Mouse (Mus musculus) CH12.LX (cell line): ENCODE results near the gene Kat7. TPM values are rescaled to one million over a fixed set of nuclear protein-coding genes. Genes with fewer than 3 reads are reported as not detected.

Source experiments
- DNase-seq: peaks from one replicate; pipeline ENCODE4 v3.0.0-alpha.2; 2013; ENCODE audit errors: extremely low read depth
- H3K27ac ChIP-seq: 2 replicates; pipeline ENCODE4 v1.5.1; 2012; ENCODE audit warnings: low read depth, mild to moderate bottlenecking, control low read depth, moderate library complexity; ENCODE audit not compliant: insufficient read depth
- H3K27me3 ChIP-seq: replicated peaks from 2 replicates; pipeline ENCODE3; 2012; ENCODE audit warnings: inconsistent platforms
- H3K36me3 ChIP-seq, 2 experiments: replicated peaks in 1 of 2; 2 replicates each; pipeline versions ENCODE3 to v1.6.1; 2012; ENCODE audit warnings: inconsistent platforms in 1 of 2, low read length in 1 of 2, mild to moderate bottlenecking in 1 of 2, mixed read lengths in 1 of 2, moderate library complexity in 1 of 2; ENCODE audit not compliant: control insufficient read depth in 1 of 2, insufficient read depth in 1 of 2
- H3K4me1 ChIP-seq, 2 experiments: 2 replicates each; pipeline ENCODE4 v1.6.1; 2012; ENCODE audit warnings: inconsistent platforms in 1 of 2, moderate library complexity in 1 of 2; ENCODE audit not compliant: insufficient read depth in 2 of 2, control insufficient read depth in 1 of 2
- H3K4me2 ChIP-seq: 2 replicates; pipeline ENCODE4 v1.6.1; 2012; ENCODE audit warnings: low read depth, mild to moderate bottlenecking, control low read depth; ENCODE audit not compliant: poor library complexity, insufficient read depth, severe bottlenecking
- H3K4me3 ChIP-seq, 3 experiments: fragments of 150-350 bp in 1 of 3; sonication (generic) in 1 of 3; replicated peaks in 1 of 3; 2 replicates each; pipeline versions ENCODE3 to v1.5.1; 2011 to 2012; ENCODE audit warnings: low read depth in 2 of 3, low read length in 2 of 3, mild to moderate bottlenecking in 2 of 3, moderate library complexity in 2 of 3, control low read depth in 1 of 3, improper control_type of control experiment in 1 of 3, inconsistent platforms in 1 of 3, mixed read lengths in 1 of 3; ENCODE audit not compliant: poor library complexity in 1 of 3
- H3K79me2 ChIP-seq: replicated peaks from 2 replicates; pipeline ENCODE4 v1.6.1; 2012; ENCODE audit warnings: mild to moderate bottlenecking, moderate library complexity; ENCODE audit not compliant: control insufficient read depth, poor library complexity, insufficient read depth, severe bottlenecking; ENCODE audit errors: extremely low read depth
- H3K9ac ChIP-seq: 2 replicates; pipeline ENCODE4 v1.6.1; 2012; ENCODE audit warnings: low read depth, mild to moderate bottlenecking, control low read depth, moderate library complexity; ENCODE audit not compliant: insufficient read depth
- H3K9me3 ChIP-seq: replicated peaks from 2 replicates; pipeline ENCODE3; 2012; ENCODE audit warnings: low read length, inconsistent platforms, mixed read lengths
- BHLHE40 ChIP-seq: IDR thresholded peaks from 2 replicates; pipeline ENCODE4 v1.6.1; 2011; ENCODE audit warnings: mild to moderate bottlenecking, low read depth, low read length, improper control_type of control experiment
- CHD1 ChIP-seq: IDR thresholded peaks from 2 replicates; pipeline ENCODE4 v1.6.1; 2012; ENCODE audit warnings: low read depth, low read length, improper control_type of control experiment, inconsistent platforms
- CHD2 ChIP-seq: IDR thresholded peaks from 2 replicates; pipeline ENCODE4 v1.6.1; 2011; ENCODE audit warnings: low read length, improper control_type of control experiment
- CTCF ChIP-seq, 2 experiments: IDR thresholded peaks in 1 of 2; conservative IDR thresholded peaks in 1 of 2; 2 replicates each; pipeline ENCODE4 v1.5.1; 2011 to 2012; ENCODE audit warnings: low read depth in 2 of 2, low read length in 2 of 2, improper control_type of control experiment in 1 of 2, inconsistent platforms in 1 of 2, mild to moderate bottlenecking in 1 of 2, moderate library complexity in 1 of 2
- E2F4 ChIP-seq: IDR thresholded peaks from 2 replicates; pipeline ENCODE4 v1.6.1; 2011; ENCODE audit warnings: low read depth, low read length, improper control_type of control experiment; ENCODE audit not compliant: insufficient replicate concordance
- ELF1 ChIP-seq: IDR thresholded peaks from 2 replicates; pipeline ENCODE4 v1.6.1; 2014; ENCODE audit warnings: low read depth, mild to moderate bottlenecking, inconsistent platforms, low read length, improper control_type of control experiment
- EP300 ChIP-seq: IDR thresholded peaks from 2 replicates; pipeline ENCODE4 v1.6.1; 2011; ENCODE audit warnings: low read length, improper control_type of control experiment
- ETS1 ChIP-seq: conservative IDR thresholded peaks from 2 replicates; pipeline ENCODE4 v1.6.1; 2012; ENCODE audit warnings: low read depth, mild to moderate bottlenecking, inconsistent platforms, low read length, improper control_type of control experiment, moderate library complexity
- GABPA ChIP-seq: IDR thresholded peaks from 2 replicates; pipeline ENCODE4 v1.6.1; 2012; ENCODE audit warnings: low read depth, low read length, improper control_type of control experiment, inconsistent platforms; ENCODE audit not compliant: insufficient replicate concordance
- HCFC1 ChIP-seq: IDR thresholded peaks from 2 replicates; pipeline ENCODE4 v1.6.1; 2012; ENCODE audit warnings: low read depth, mild to moderate bottlenecking, inconsistent platforms, low read length, improper control_type of control experiment
- IRF4 ChIP-seq: IDR thresholded peaks from 2 replicates; pipeline ENCODE4 v1.6.1; 2014; ENCODE audit warnings: low read depth, mild to moderate bottlenecking, inconsistent platforms, low read length, improper control_type of control experiment
- JUN ChIP-seq: IDR thresholded peaks from 2 replicates; pipeline ENCODE4 v1.6.1; 2011; ENCODE audit warnings: low read depth, mild to moderate bottlenecking, low read length, improper control_type of control experiment, moderate library complexity; ENCODE audit not compliant: insufficient read depth
- JUND ChIP-seq: conservative IDR thresholded peaks from 2 replicates; pipeline ENCODE4 v1.6.1; 2011; ENCODE audit warnings: low read depth, low read length, improper control_type of control experiment
- KAT2A ChIP-seq: IDR thresholded peaks from 2 replicates; pipeline ENCODE4 v1.6.1; 2012; ENCODE audit warnings: low read length, improper control_type of control experiment, inconsistent platforms; ENCODE audit not compliant: insufficient replicate concordance
- MAFK ChIP-seq: IDR thresholded peaks from 2 replicates; pipeline ENCODE4 v1.6.1; 2011; ENCODE audit warnings: low read length, improper control_type of control experiment; ENCODE audit not compliant: insufficient replicate concordance
- MAX ChIP-seq: IDR thresholded peaks from 2 replicates; pipeline ENCODE4 v1.6.1; 2011; ENCODE audit warnings: low read length, improper control_type of control experiment
- MAZ ChIP-seq: IDR thresholded peaks from 2 replicates; pipeline ENCODE4 v1.6.1; 2012; ENCODE audit warnings: low read depth, mild to moderate bottlenecking, inconsistent platforms, low read length, improper control_type of control experiment, moderate library complexity
- MEF2A ChIP-seq: IDR thresholded peaks from 2 replicates; pipeline ENCODE4 v1.6.1; 2014; ENCODE audit warnings: low read depth, mild to moderate bottlenecking, inconsistent platforms, low read length, improper control_type of control experiment, borderline replicate concordance
- MXI1 ChIP-seq: IDR thresholded peaks from 2 replicates; pipeline ENCODE4 v1.6.1; 2011; ENCODE audit warnings: mild to moderate bottlenecking, low read depth, low read length, improper control_type of control experiment
- MYC ChIP-seq: IDR thresholded peaks from 2 replicates; pipeline ENCODE4 v1.6.1; 2011; ENCODE audit warnings: low read depth, mild to moderate bottlenecking, improper control_type of control experiment, low read length
- NELFE ChIP-seq: IDR thresholded peaks from 2 replicates; pipeline ENCODE4 v1.6.1; 2011; ENCODE audit warnings: low read depth, low read length, improper control_type of control experiment
- NRF1 ChIP-seq: IDR thresholded peaks from 2 replicates; pipeline ENCODE4 v1.6.1; 2014; ENCODE audit warnings: low read depth, mild to moderate bottlenecking, inconsistent platforms, low read length, improper control_type of control experiment, moderate library complexity
- PAX5 ChIP-seq: IDR thresholded peaks from 2 replicates; pipeline ENCODE4 v1.6.1; 2012; ENCODE audit warnings: low read length, inconsistent platforms, mixed read lengths
- POLR2A ChIP-seq: IDR thresholded peaks from 2 replicates; pipeline ENCODE4 v1.6.1; 2011; ENCODE audit warnings: low read depth, mild to moderate bottlenecking, improper control_type of control experiment, low read length
- POLR2AphosphoS2 ChIP-seq: IDR thresholded peaks from 2 replicates; pipeline ENCODE4 v1.6.1; 2011; ENCODE audit warnings: low read depth, low read length, improper control_type of control experiment
- RAD21 ChIP-seq: IDR thresholded peaks from 2 replicates; pipeline ENCODE4 v1.6.1; 2011; ENCODE audit warnings: low read depth, mild to moderate bottlenecking, low read length, improper control_type of control experiment, moderate library complexity
- RCOR1 ChIP-seq: conservative IDR thresholded peaks from 2 replicates; pipeline ENCODE4 v1.6.1; 2012; ENCODE audit warnings: low read depth, mild to moderate bottlenecking, inconsistent platforms, low read length, improper control_type of control experiment
- SIN3A ChIP-seq: IDR thresholded peaks from 2 replicates; pipeline ENCODE4 v1.6.1; 2012; ENCODE audit warnings: low read length, improper control_type of control experiment, inconsistent platforms
- SMC3 ChIP-seq: IDR thresholded peaks from 2 replicates; pipeline ENCODE4 v1.6.1; 2011; ENCODE audit warnings: low read depth, low read length, improper control_type of control experiment
- TBP ChIP-seq: conservative IDR thresholded peaks from 2 replicates; pipeline ENCODE4 v1.6.1; 2011; ENCODE audit warnings: low read depth, low read length, improper control_type of control experiment
- TCF12 ChIP-seq: IDR thresholded peaks from 2 replicates; pipeline ENCODE4 v1.6.1; 2014; ENCODE audit warnings: low read depth, mild to moderate bottlenecking, inconsistent platforms, low read length, improper control_type of control experiment
- UBTF ChIP-seq: IDR thresholded peaks from 2 replicates; pipeline ENCODE4 v1.6.1; 2012; ENCODE audit warnings: low read depth, mild to moderate bottlenecking, inconsistent platforms, low read length, improper control_type of control experiment, moderate library complexity
- USF1 ChIP-seq: IDR thresholded peaks from 2 replicates; pipeline ENCODE4 v1.6.1; 2014; ENCODE audit warnings: low read depth, mild to moderate bottlenecking, inconsistent platforms, low read length, improper control_type of control experiment
- USF2 ChIP-seq: conservative IDR thresholded peaks from 2 replicates; pipeline ENCODE4 v1.6.1; 2011; ENCODE audit warnings: low read depth, low read length, improper control_type of control experiment
- ZC3H11A ChIP-seq: IDR thresholded peaks from 2 replicates; pipeline ENCODE4 v1.6.1; 2012; ENCODE audit warnings: low read depth, mild to moderate bottlenecking, inconsistent platforms, low read length, improper control_type of control experiment
- ZKSCAN1 ChIP-seq: IDR thresholded peaks from 2 replicates; pipeline ENCODE4 v1.6.1; 2012; ENCODE audit warnings: low read depth, inconsistent platforms, low read length, improper control_type of control experiment, borderline replicate concordance
- ZMIZ1 ChIP-seq: IDR thresholded peaks from 2 replicates; pipeline ENCODE4 v1.6.1; 2012; ENCODE audit warnings: low read depth, mild to moderate bottlenecking, inconsistent platforms, low read length, improper control_type of control experiment
- ZNF384 ChIP-seq: IDR thresholded peaks from 2 replicates; pipeline ENCODE4 v1.6.1; 2012; ENCODE audit warnings: low read depth, low read length, improper control_type of control experiment, inconsistent platforms
- dilution Hi-C: fragments of 300-500 bp; cut with MboI; formaldehyde crosslinking; loops from 2 replicates; pipeline ENCODE4 v1.14.3; 2020; ENCODE audit warnings: low sequenced_read_pairs; ENCODE audit not compliant: extremely low pct_unique_long_range_greater_than_20kb, extremely low pct_ligation_motif_present
- in situ Hi-C: fragments of 300-500 bp; cut with MboI; formaldehyde crosslinking; loops from 3 replicates; pipeline ENCODE4 v1.14.3; 2019; ENCODE audit warnings: low sequenced_read_pairs, low pct_ligation_motif_present, low pct_unique_long_range_greater_than_20kb, mixed read lengths
- polyA plus RNA-seq: library from polyadenylated mRNA; unstranded; fragments of >175 nt; gene quantifications from 2 replicates; pipeline ENCODE4 v1.2.1, GENCODE M21; 2012; ENCODE audit warnings: low read depth; ENCODE audit not compliant: insufficient read length
- total RNA-seq, 2 experiments: library from RNA; depleted of rRNA; stranded (reverse); fragments of 300-350 nt in 1 of 2; fragments of >200 nt in 1 of 2; gene quantifications; 2 replicates each; pipeline ENCODE4 v1.2.3; 2012 to 2014

The Kat7 gene
- total and polyA plus RNA-seq, 3 experiments, result 59.5 to 90.2 (median 66.7) TPM

GRCm38 (mm10) chr11:95310648-95311424 is 790 bp upstream of the Kat7 start:
- DNase-seq, result no peak
- peaks cover 5 to 27% of the 10 kb centered on the region in 2 experiments; a peak in 3 of 4 replicates for H3K4me1 ChIP-seq
- in situ Hi-C loops (no loop called here), dilution Hi-C loops (no loop called here)
- TF ChIP-seq ZKSCAN1 (no peak), BHLHE40 (no peak), NRF1 (no peak), ZC3H11A (no peak), GABPA (no peak), USF2 (no peak), TCF12 (no peak), MAFK (no peak), SMC3 (no peak), SIN3A (peak; percentile 1), MYC (no peak), JUN (no peak), ZNF384 (no peak; the same call in 1 of the 2 replicates), MXI1 (peak; percentile 62; the same call in 1 of the 2 replicates), EP300 (peak; percentile 6; the same call in 1 of the 2 replicates), MAZ (0 out of 2 replicates have a peak, but pooled peaks have one; percentile 16), NELFE (no peak; the same call in 1 of the 2 replicates), USF1 (no peak), POLR2AphosphoS2 (no peak), ELF1 (no peak), PAX5 (no peak), MEF2A (no peak), ZMIZ1 (no peak), E2F4 (no peak), MAX (peak; percentile 53; the same call in 1 of the 2 replicates), CHD2 (peak; percentile 55; the same call in 1 of the 2 replicates), TBP (no peak), ETS1 (no peak; the same call in 1 of the 2 replicates), IRF4 (no peak), UBTF (0 out of 2 replicates have a peak, but pooled peaks have one; percentile 54), POLR2A (no peak), RCOR1 (no peak), HCFC1 (no peak), CHD1 (peak; percentile 93), JUND (no peak; the same call in 1 of the 2 replicates), RAD21 (no peak), CTCF (conservative IDR thresholded peaks at IDR 0.05 in 1 of 2, IDR thresholded peaks at IDR 0.05 in 1 of 2; ENCODE audit: low read depth in 2 of 2, low read length in 2 of 2) (no peak), KAT2A (no peak)
- peak overlapping the region; percentile 69 to 99 (median 85) for H3K4me3 ChIP-seq
- peaks cover 5 to 21% of the 10 kb centered on the region in 2 experiments for H3K36me3 ChIP-seq
- H3K27ac ChIP-seq, result peak overlapping the region; percentile 29; the same call in 1 of the 2 replicates
- H3K4me2 ChIP-seq, result peak overlapping the region; percentile 91
- H3K9me3 ChIP-seq, result no peaks in the 10 kb centered on the region
- no peaks in the 10 kb centered on the region for H3K27me3 ChIP-seq
- H3K79me2 ChIP-seq, result peaks cover 35% of the 10 kb centered on the region
- peak overlapping the region; percentile 85 for H3K9ac ChIP-seq
